Mouse (Mus musculus) gonadal fat pad, adult 2 months (tissue): ENCODE measurements around the gene Xxylt1. TPM values are rescaled to one million over a fixed set of nuclear protein-coding genes. Genes with fewer than 3 reads are reported as not detected.

Source experiments
- DNase-seq: peaks from one replicate; pipeline ENCODE4 v3.0.0-alpha.2; 2012; ENCODE audit warnings: low read depth
- polyA plus RNA-seq: library from polyadenylated mRNA; depleted of rRNA; stranded (reverse); fragments of >200 nt; gene quantifications from 2 replicates; pipeline ENCODE4 v1.2.3, GENCODE M21; 2012; rRNA removed

The Xxylt1 gene
- polyA plus RNA-seq, result 19.8 and 24.1 TPM in 2 replicates

- no peak for DNase-seq
Measured at GRCm38 (mm10) chr16:31081125-31081664, at the start of gene Xxylt1. TSS of gene Xxylt1 (minus strand) at chr16:31081432.

GRCm38 (mm10) chr16:31128116-31128515, 46.9 kb upstream of the Xxylt1 start:
- peak; percentile 23 for DNase-seq

GRCm38 (mm10) chr16:31124991-31125390, 43.8 kb upstream of the Xxylt1 start:
- DNase-seq, result no peak

- DNase-seq, result no peak
Measured at GRCm38 (mm10) chr16:31121612-31122011, 40.4 kb upstream of the Xxylt1 start.

- DNase-seq, result no peak
Measured at GRCm38 (mm10) chr16:31113596-31113995, 32.4 kb upstream of the Xxylt1 start.

GRCm38 (mm10) chr16:31101352-31101751, 20.1 kb upstream of the Xxylt1 start:
- DNase-seq, result no peak

- no peak for DNase-seq
Measured at GRCm38 (mm10) chr16:31099906-31100305, 18.7 kb upstream of the Xxylt1 start.

- DNase-seq, result no peak
Measured at GRCm38 (mm10) chr16:31094036-31094435, 12.8 kb upstream of the Xxylt1 start.

- no peak for DNase-seq
Measured at GRCm38 (mm10) chr16:31093186-31093585, 12.0 kb upstream of the Xxylt1 start.

- no peak for DNase-seq
Measured at GRCm38 (mm10) chr16:31081891-31082290, 659 bp upstream of the Xxylt1 start.

GRCm38 (mm10) chr16:31080573-31081051, 620 bp downstream of the Xxylt1 start:
- DNase-seq, result no peak

GRCm38 (mm10) chr16:31077396-31077795, 3.8 kb downstream of the Xxylt1 start:
- no peak for DNase-seq

- DNase-seq, result no peak
Measured at GRCm38 (mm10) chr16:31076436-31076835, 4.8 kb downstream of the Xxylt1 start.

GRCm38 (mm10) chr16:31074324-31074908, 6.8 kb downstream of the Xxylt1 start:
- no peak for DNase-seq

- no peak for DNase-seq
Measured at GRCm38 (mm10) chr16:31071731-31072130, 9.5 kb downstream of the Xxylt1 start.

GRCm38 (mm10) chr16:31070358-31071133, 10.7 kb downstream of the Xxylt1 start:
- DNase-seq, result no peak

- DNase-seq, result no peak
Measured at GRCm38 (mm10) chr16:31069211-31070166, 11.7 kb downstream of the Xxylt1 start.

GRCm38 (mm10) chr16:31068280-31068679, 13.0 kb downstream of the Xxylt1 start:
- DNase-seq, result no peak

- DNase-seq, result no peak
Measured at GRCm38 (mm10) chr16:31066344-31067098, 14.7 kb downstream of the Xxylt1 start.

- DNase-seq, result no peak
Measured at GRCm38 (mm10) chr16:31064782-31065181, 16.4 kb downstream of the Xxylt1 start.

GRCm38 (mm10) chr16:31062918-31063317, 18.3 kb downstream of the Xxylt1 start:
- DNase-seq, result no peak
